Mouse (Mus musculus) retina, postnatal 1 day (tissue): ENCODE results near the gene Tmc5.

ENCODE experiments used
- DNase-seq: peaks from one replicate; pipeline ENCODE4 v3.0.0-alpha.2; 2012

Tmc5 gene

DNA sequence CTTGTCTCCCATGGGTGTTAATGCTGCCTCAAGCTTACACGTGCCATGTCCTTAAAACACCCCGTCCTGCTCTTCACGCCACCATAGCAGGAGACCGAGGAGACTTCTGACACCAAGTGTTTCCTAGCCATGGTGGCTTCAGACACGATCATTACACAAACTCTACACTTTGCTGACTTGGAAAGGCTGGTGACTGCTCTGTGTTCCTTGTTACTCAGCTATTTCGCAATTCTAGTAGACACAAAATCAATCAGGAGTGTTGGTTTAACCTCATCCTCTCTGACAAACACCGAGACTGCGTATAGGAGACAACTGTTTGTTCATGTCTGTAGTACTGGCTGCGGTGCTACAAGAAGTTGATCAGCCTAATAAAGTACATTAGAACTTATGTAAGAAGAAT, 101.8 kb downstream of the Tmc5 start:
- DNase-seq: no peak

DNA sequence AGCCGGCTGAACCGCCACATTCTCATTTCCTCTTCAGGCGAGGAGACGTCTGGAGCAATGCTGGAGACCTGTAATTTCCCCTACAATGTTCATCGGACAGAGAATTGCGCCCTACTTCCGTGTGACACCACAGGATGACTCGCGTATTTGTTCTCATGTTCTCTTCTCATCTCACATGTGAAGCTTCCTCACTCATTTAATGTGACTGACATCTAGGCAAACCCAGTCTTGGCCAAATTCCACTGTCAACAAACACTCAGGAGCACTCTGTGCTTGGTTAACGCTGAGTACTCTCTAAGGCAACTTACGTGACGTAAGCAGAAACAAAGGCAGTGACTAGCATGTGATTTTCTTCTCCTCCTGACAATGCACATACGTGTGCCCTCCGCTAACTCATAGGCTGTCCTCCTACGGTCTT, 106.1 kb downstream of the Tmc5 start:
- DNase-seq: no peak

DNA sequence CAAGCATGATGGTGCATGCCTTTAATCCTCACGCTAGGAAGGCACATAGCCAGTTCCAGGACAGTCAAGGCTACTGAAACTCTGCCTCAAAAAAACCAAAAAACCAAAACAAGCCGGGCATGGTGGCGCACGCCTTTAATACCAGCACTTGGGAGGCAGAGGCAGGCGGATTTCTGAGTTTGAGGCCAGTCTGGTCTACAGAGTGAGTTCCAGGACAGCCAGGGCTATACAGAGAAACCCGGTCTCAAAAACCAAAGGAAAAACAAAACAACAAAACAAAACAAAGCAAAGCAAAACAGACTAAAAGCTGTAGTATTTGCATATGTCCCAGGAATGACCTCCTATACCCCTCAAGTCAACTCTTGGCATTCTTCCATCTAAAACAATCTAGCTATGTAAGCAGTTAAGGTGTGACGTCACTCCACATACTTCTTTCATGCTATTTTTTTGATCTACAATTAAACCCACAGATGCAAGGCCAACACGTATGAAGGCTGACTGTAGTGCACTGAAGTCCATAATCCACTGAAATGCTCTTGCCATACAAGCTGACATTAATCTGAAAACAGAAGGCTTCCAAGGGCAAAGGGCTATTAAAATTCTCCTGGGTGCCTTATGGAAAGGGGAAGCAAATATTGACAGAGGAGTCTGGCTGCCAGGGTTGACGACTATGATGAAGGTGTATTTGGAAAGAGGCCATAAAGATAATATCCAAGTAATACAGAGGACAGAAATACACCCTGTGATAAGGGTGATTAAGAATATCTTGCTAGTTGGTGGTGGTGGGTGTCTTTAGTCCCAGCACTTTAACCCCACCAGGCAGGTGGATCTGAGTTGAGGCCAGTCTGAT, 107.1 kb downstream of the Tmc5 start:
- no peak for DNase-seq

DNA sequence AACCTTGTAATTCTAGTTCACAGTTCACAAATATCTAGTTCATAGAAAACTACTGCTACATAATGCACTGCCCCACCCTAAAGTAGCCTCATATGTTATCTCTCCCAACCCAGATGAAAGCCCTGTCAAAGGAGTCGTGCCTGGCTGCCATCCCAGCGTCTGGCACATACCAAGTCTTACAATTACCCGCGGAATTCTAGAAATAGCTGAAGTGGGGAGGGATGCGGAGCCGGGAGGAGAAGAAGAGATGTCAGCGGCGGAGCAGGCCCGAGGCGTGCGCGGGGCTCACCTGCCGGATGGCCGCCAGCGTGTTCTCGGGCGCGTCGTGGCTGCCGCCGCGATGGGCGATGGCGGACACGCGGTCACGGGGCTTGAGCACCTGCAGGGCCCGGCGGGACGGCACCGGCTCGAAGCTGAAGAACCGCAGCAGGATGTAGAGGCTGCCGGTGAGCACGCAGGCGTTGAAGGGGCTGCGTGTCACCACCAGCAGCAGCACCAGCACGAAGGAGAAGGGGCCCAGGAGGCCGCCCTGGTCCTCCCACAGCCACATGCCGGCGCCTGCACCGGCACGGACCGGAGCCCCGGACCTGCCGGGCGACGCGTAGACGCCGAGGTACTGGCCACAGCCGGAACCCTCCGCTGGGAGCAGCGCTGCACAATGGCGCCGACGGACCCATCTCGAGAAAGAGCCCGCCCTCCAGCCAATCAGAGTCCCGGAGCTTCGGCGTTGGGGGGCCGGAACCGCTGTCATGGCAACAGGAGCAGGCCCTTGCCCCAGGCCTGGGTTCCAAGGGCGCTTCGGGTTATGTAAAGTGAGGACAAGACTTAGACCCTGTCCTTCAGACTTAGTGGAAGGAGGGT, 108.2 kb downstream of the Tmc5 start, which contains the start of gene Gde1:
TSS of gene Gde1 (minus strand) at position 678 of the 861 bp plus-strand sequence.
- DNase-seq: peak; percentile 95

DNA sequence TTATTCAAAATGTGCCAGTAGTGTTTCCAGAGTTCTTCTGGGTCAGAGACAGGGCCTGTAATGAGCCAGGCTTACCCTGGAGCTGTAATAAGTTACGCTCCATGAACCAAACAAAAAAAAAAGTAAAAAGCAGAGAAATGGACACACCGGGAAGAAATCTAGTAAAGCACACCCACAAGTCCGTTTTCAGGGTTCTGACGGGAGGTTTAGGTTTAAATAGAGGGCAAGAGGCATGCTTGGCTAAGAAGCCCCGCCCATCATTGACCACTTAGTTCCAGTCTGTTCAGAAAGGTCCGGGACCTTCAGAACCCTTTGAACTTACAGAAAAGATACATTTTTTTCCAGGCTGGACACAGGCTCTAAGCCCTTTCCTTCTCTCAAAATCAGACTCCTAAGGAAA, 109.0 kb downstream of the Tmc5 start:
- no peak for DNase-seq

DNA sequence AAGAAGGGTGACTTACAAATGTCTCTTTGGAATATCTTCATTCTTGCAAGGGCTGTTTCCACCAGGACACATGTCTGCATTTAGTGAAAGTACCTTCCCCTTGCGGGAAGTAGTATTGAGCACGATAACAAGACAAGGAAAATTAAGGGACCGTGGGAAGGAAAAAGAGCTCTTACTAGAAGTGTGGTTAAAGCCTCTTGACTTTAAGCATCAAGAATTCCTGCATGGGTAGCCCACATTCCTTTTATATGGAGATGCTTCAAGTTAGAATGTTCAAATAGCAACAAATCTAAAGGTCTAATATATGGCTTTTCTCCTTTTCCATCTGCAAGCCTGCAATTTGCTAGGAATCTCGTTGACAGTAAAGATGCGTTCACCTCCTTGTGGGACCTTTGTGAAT, 109.4 kb downstream of the Tmc5 start:
- DNase-seq: no peak

DNA sequence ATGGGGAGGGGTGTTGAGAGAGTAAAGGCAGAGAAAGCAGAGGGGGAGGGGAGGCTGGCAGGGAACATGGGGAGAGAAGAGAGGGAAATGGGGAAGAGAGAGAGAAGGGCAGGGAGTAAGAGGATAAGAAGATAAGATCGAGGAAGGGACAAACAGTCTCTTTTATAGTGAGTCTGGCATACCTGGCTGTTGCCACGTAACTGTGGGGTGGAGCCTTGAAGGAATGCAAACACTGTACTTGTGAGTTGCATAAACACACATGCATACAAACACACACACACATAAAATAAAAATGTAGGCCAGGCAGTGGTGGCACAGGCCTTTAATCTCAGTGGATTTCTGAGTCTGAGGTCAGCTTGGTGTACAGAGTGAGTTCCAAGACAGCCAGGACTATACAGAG, 110.1 kb downstream of the Tmc5 start:
- DNase-seq: no peak

DNA sequence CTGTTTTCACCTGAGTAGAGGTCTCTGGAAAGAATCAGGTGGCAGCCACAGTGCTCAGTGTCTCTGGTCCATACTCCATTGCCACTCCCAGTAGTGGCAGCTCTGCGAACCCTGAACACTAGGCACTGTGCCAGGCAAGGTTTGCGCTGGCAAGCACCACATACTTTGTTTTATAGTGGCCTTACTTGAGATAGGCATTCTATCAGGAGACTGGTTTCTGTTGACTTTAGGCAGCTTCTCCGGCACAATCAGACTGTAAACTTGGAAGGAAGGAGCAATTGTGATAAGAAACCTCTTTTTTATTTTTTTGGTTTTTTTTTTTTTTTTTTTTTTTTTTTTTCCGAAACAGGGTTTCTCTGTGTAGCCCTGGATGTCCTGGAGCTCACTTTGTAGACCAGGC, 110.9 kb downstream of the Tmc5 start:
- DNase-seq: no peak

DNA sequence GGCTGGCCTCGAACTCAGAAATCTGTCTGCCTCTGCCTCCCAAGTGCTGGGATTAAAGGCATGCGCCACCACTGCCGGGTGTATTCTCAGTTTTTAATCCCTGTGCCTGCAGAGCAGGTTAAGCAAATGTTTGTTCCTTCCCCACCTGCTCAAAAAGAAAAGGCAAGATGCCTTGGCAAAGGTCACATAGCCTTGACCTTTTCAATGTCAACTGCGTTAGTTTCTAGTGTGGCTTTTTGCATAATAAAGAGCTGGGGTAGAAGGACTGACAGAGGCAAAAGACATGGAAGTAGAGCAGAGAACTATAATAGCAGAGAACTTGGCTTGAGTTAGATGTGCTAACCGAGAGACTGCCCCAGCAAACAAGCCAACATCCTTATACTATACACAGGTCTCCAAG, 113.7 kb downstream of the Tmc5 start:
- DNase-seq: no peak

DNA sequence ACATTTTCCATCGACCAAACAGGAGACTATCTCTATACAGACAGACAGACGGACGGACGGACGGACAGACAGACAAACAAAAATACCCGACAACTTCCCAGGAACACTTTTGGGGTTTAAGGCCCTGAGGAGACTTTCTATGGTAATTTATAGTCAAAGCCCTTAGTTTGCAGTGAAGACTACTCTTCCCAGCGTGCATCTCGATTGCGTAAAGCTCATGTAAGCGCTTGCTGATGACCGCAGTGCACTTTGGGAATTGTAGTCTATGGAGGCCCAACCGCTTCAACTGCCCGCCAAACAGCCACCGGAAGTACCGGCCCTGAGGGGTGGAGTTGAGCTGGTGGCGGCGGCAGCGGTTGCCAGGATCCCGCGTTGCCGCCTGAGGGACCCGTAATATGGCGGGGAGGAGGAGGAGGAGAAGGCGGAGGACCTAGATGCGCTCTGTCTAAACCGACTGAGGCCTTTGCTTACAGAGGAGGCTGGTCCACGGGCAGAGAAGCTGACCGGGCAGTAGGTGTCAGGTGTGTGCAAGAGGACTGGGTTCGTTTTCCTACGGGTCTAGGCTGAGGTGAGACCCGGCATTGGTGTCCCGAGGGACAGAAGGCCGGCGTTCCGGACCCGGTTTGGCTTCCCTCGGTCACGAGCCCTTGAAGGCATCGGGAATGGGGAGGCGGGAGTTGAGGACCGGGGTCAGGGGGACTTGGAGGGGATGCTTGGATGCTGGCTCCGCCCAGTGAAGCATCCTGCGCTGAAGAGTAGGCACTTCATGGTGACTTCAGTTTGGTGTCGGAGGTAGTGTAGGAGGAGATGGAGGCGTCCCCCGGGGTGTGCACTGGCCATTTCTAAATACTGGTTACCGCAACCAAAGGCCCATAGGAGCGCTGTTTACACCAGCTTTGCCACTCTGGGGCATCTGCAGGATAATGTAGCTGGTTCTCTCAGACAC, 115.4 kb downstream of the Tmc5 start, which contains the start of gene Ccp110:
TSS of gene Ccp110 (plus strand) at position 325 of the 946 bp plus-strand sequence.
- DNase-seq: peak; percentile 99

DNA sequence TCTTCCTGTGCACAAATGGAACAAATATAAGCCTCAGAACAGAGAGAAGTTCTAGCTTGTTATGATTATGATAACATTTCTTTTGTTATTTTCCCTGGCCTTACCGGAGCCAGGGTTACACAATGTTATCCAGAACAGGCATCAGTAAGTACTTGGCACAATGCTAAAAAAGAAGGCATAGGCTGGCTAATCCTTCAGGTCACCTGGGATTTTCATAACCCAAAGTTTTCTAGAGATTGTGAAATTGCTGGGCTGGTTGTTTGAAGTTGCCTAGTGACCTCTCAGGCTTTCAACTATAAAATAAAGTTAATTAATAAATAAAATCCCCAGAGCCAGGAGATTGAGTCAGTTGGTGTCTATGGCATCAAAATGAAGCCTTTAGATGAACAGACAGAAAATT, 117.8 kb downstream of the Tmc5 start:
- DNase-seq: no peak

DNA sequence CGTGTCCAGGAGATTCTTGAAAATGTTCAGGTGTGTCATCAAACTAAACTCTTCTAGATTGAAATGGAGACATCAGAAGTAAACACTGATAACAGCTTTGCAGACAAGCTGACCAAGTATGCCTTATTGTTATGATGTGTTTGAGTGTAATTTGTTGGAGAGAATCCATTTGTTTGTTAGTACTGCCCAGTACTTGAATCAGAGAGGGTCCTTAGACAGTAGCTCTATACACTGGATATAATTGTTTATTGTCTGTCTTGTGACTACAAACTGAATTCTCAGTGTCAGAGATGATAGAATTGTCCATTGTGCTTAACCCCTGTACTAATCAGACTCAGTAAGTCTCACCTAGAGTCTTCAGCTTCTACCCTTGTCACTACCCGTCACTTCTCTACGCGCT, 121.0 kb downstream of the Tmc5 start:
- DNase-seq: no peak

DNA sequence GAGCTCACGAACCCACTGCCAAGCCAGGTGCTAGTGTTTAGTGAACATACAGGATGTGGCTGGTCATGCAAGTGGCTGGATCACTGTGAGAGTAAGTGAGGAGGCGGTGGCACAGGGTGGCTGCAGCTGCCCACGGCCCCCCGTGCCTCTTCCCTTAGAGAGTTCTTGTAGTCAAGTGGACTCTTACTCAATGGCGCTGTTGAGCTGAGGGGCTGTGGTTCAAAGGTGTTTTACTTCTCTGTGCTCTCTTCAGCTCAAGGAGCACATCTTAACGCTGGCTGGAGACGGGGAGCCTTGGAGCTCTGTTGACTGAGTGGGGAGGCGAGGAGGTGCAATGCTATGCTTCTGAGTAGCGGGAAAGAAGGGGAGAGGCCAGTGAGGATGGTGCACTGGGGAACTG, 126.8 kb downstream of the Tmc5 start:
- no peak for DNase-seq
